Mouse (Mus musculus) lung, adult 2 months (tissue): ENCODE data around the gene Rad23a. TPM values are rescaled to one million over a fixed set of nuclear protein-coding genes. Genes with fewer than 3 reads are reported as not detected.

Source experiments
- DNase-seq: peaks from one replicate; pipeline ENCODE4 v3.0.0; 2022
- H3K4me1 ChIP-seq: fragments of 200-500 bp; 2 replicates; pipeline ENCODE4 v1.6.1; 2011; ENCODE audit warnings: low read length; ENCODE audit not compliant: control insufficient read depth, insufficient read depth
- H3K4me3 ChIP-seq: fragments of 200-500 bp; replicated peaks from 2 replicates; pipeline ENCODE3; 2011; ENCODE audit warnings: low read depth, mild to moderate bottlenecking, control low read depth, low read length; ENCODE audit errors: extremely low read depth
- CTCF ChIP-seq: fragments of 200-500 bp; IDR thresholded peaks from 2 replicates; pipeline ENCODE4 v1.5.1; 2011; ENCODE audit warnings: mild to moderate bottlenecking, low read length, control low read depth; ENCODE audit not compliant: insufficient read depth
- POLR2A ChIP-seq: fragments of 200-500 bp; IDR thresholded peaks from 2 replicates; pipeline ENCODE4 v1.6.1; 2011; ENCODE audit warnings: low read depth, mild to moderate bottlenecking, control low read depth, low read length, borderline replicate concordance; ENCODE audit errors: extremely low read depth
- WGBS: fragments of 180-500 bp; shearing (Covaris S2); methylation state at CpG from one replicate; pipeline ENCODE4 v1.1.7; 2018; 5-methylcytosine and 5-hydroxymethylcytosine counted together
- polyA plus RNA-seq: library from polyadenylated mRNA; depleted of rRNA; stranded (reverse); fragments of >200 nt; gene quantifications from 2 replicates; pipeline ENCODE4 v1.2.3, GENCODE M21; 2012

Gene Rad23a
- polyA plus RNA-seq, 1 experiment = 75.9 TPM

DNA sequence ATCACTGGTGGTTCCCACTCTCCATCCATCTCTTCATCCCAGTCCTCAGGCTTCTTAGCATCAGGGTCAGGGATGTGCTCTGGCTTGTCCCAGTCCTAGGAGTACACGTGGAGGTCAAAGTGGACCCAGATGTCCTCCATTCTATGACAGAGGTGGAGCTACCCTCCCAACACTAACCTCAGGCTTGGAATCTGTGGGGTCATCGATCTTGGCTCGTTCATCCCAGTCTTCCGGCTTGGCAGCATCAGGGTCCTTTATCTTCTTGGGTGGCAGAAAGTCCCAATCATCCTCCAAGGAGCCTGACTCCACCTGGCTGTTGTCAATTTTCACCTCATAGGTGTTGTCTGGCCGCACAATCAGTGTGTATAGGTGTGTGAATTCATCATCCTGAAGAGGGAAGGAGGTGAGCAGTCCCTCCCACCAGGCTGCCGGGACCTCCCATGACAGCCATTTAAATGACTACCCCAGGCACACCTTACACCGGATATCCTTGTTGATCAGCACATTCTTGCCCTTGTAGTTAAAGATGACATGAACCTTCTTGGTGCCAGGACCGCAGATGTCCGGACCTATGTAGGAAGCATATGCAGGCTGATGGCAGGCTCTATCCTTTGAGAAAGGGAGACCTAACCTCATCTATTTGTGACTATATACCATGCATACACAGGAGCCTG, 4.1 kb upstream of the Rad23a start:
- Histone ChIP-seq H3K4me1 (peaks cover 9% of the 10 kb centered on the region), H3K4me3 (no peak overlapping the region)
- TF ChIP-seq CTCF (no peak), POLR2A (no peak)
- WGBS = 63% methylated on average over 9 of the region's 9 CpGs
- DNase-seq = no peak

DNA sequence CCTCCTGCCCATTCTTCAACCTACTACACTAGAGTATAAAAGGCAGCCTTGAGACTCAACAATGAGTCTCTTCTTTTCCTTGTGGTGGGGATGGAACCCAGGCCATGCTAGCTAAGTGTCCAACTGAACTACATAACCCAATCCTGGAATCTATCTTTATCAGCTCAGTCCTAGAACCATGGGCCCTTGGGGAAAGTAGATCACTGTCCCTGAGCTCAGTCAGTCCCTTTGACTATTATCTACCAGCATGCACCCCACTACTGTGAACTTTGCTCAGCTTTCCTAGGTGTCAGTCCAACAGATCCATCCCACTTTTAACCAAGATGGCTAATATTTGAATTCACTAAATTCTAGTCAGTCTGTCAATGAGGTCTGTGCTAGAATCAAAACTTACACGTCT, 1.0 kb upstream of the Rad23a start:
- DNase-seq = no peak
- Histone ChIP-seq H3K4me1 (peaks cover 9% of the 10 kb centered on the region), H3K4me3 (no peak overlapping the region)
- no peak for TF ChIP-seq POLR2A
- no peak for TF ChIP-seq CTCF
- 65% methylated on average over 1 of the region's 1 CpGs for WGBS

DNA sequence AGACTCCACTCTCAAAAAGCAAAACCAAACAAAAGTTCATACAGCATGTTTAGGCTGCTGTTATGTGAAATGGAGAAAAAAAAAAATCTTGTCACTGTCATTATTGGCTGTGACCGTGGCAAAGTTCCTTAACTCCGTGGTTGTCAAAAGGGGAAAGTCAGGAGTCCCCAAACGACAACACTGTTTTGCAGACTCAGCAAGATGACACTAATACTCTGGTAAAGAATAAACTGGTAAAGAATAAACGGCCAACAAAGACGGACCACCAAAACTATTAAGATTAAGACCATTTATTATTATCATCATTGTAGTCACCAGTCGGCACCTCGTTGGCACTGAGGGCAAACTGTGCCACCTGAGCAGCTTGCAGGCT, 604 bp downstream of the Rad23a start:
- no peak for TF ChIP-seq POLR2A
- no peak for TF ChIP-seq CTCF
- Histone ChIP-seq H3K4me3 (peak overlapping the region; percentile 86), H3K4me1 (peaks cover 6% of the 10 kb centered on the region)
- under 1% methylated on average over 7 of the region's 7 CpGs for WGBS
- DNase-seq = no peak

DNA sequence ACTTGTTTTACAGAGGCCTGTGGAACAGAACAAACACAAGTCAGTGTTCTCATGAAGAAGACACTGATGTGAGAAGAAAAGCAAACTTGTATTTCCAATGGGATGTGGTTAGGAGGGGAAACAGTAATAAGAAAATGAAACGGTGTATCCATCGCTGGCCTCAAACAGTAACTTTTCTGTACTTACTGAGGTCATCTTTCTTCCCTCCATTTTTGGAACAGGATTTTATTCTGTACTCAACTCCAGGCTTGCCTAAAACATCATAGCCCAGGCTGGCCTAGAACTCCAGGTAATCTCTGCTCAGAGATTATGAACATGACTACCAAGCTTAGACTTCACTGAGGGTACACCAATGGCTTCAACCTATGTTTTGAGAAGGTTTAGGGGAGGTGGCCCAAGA, 1.1 kb downstream of the Rad23a start:
- DNase-seq = no peak
- TF ChIP-seq CTCF = no peak
- WGBS = 83% methylated on average over 2 of the region's 2 CpGs
- Histone ChIP-seq H3K4me3 (no peak overlapping the region), H3K4me1 (peaks cover 3% of the 10 kb centered on the region)

DNA sequence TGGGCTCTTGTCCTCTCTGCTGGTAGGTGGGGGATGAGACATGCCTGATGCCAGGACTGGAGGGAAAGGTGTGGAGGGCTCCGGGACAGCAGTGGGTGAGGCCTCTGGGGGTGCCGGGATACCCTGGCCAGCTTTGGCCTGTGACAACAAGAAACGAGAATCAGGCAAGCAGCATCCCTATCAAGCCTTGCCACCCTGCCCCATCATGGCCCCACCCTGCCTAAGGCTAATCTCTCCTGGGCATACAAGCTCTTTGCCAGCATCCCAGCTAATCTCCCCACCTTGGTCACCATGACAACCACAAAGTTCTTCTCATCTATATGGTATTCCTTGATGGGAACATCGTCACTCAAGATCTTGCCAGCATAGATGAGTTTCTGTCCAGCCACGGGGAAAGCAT, 2.0 kb downstream of the Rad23a start:
- WGBS = 82% methylated on average over 5 of the region's 5 CpGs
- TF ChIP-seq POLR2A (no peak), CTCF (no peak)
- DNase-seq = no peak
- peaks cover 3% of the 10 kb centered on the region for H3K4me1 ChIP-seq
- H3K4me3 ChIP-seq = no peak overlapping the region

DNA sequence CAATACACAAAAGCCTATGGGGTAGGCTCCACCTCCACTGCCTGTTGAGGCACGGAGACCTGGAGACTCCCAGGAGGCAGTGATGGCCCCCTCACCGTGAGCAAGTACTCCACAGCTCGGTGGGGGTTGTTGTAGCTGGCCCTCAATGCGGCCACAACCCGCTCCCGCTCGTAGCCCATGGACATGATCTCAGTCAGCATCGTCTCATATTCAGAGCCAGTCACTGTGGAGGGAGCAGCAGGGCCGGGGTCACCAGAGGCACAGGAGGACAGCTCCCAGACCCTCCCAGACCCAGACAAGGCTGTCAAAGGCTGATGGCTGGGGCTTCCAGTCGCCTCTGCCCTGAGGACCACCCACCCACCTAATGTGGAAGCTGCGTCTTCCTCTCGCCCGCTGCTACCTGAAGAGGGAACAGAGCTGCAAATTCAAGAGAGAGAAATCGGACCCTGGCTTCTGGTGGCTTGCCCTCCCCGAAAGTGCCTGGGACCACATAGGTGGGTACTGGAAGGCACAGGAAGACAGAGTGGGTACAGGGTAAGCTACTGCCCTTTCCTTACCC, 2.5 kb downstream of the Rad23a start:
- TF ChIP-seq POLR2A (no peak), CTCF (no peak)
- 85% methylated on average over 15 of the region's 15 CpGs for WGBS
- Histone ChIP-seq H3K4me3 (no peak overlapping the region), H3K4me1 (peaks cover 3% of the 10 kb centered on the region)
- DNase-seq = no peak

DNA sequence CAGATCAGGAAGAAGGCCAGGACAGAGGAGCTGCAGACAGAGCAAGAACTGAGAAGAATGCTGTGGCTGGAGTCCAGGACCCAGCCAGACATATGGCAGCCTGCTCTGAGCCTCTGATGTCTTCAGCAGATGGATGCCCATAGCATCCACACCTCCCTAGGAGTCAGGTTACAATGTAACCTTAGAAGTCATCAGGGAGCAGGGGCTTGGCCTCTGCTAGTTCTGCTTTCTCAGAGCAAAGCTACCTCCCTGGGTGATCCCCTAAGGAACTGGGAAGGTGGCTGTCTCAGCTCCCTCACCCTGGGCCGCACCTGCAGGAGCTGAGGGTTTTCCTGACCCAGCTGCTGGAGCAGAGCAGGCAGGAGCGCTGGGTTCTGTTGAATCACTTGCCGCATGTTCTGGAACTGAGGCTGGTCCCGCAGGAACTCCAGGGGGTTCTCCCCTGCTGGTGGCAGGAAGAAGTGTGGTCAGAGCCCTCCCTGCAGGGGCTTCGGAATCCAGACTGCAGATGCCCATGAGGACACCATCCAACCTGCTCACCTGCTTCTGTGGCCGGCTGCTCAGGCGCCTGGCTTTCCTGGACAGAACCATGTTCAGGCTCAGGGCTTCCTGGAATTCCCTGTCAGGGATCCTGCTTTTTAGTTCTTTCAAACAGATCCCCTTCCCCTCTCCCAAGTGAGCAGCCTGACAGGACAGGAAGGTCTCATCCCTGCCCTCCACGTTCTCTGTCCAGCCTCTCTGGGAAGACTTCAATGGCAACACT, 3.1 kb downstream of the Rad23a start:
- Histone ChIP-seq H3K4me1 (peaks cover 5% of the 10 kb centered on the region), H3K4me3 (no peak overlapping the region)
- no peak for DNase-seq
- TF ChIP-seq POLR2A (no peak), CTCF (no peak)
- WGBS = 61% methylated on average over 8 of the region's 8 CpGs

DNA sequence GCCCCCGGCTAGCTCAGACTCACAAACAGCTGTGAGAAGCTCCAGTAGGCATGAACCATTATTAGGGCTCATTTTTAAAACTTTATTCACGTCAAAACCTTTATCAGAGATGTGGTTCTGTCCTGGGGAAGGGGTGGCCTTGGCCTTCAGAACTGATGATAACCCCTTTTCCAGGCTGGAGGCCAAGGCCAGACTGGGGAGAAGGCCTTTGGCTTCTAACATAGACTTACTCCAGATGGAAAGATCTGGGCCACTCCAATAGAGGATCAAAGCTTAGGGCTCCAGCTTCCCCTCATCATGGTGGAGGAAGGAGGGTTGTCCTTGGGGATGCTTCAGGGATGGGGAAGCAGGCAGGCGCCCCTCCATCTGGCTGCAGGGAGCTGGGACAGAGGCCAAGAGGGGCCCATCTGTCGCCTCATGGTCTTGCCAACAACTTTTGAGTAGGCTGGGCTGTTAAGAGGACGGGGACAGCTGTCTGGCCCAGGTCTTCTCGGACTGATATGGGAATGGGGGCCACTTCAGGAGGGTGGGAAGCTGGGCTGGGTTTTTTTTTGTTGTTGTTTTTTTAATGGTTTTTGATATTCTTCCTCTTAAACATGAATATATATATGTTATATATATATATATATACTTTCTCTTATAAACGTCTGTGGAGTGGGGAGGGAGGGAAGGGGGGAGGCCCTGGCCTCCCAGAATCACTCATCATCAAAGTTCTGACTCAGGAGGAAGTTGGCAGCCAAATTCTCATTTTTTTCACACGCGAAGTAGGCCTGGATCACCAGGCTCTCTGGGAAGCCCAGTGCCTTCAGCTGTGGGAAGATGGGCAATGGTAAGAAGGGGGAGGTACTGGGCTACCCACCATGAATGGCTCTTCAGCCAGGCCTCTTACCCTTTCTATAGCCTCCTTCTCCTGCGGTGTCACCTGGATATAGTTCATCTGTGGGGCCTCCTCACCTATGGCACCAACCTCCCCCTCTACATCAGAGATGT, 5.3 kb downstream of the Rad23a start:
- Histone ChIP-seq H3K4me1 (peaks cover 2% of the 10 kb centered on the region; the same call in 1 of the 2 replicates), H3K4me3 (no peak overlapping the region)
- DNase-seq = no peak
- TF ChIP-seq CTCF (no peak), POLR2A (no peak)
- 65% methylated on average over 10 of the region's 10 CpGs for WGBS

DNA sequence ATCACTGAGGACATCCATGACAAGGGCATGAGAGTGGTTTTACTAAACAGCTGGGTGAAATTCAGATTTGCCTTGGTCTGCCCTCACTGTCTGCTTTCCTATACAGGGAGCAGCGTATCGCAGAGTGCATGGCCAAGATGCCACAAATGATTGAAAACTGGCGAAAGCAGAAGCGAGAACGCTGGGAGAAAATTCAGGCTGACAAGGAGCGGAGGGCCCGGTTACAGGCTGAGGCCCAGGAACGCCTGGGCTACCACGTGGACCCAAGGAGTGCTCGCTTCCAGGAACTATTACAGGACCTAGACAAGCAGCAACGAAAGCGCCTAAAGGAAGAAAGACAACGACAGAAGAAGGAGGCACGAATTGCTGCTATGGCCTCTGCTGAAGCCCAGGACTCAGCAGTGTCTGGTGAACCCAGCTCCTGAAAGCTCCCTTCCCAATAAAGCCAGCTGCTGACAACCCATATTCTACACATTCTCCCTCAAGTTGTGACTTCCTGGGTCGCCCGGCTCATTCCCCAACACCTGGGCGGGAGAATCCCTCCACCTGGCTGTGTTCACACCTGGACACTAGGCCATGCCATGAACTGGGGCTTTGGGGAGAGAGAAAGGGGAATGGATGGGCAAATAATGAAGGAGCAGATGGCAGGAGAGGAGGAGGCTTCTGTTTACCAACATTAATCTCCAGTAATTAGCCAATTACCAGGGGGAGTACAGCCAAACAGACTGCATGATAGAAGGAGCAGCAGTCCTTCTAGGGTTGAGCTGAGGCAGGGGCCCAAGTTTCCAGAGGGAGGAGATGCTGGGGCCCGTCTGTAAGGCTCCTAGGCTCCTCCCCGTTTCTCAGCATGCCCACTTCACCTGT, 6.2 kb downstream of the Rad23a start:
- DNase-seq = no peak
- WGBS = 87% methylated on average over 19 of the region's 19 CpGs
- H3K4me3 ChIP-seq = no peak overlapping the region
- peaks cover 2% of the 10 kb centered on the region; the same call in 1 of the 2 replicates for H3K4me1 ChIP-seq
- no peak for TF ChIP-seq POLR2A
- no peak for TF ChIP-seq CTCF
